Mouse (Mus musculus) gastrocnemius, adult 2 months (tissue): ENCODE data around the gene Kat2b. TPM values are rescaled to one million over a fixed set of nuclear protein-coding genes. Genes with fewer than 3 reads are reported as not detected.
A peak's percentile ranks its signal among the peaks of the same experiment; 100 is the strongest.
"Not testable (repeated sequence)": the region's sequence is repeated elsewhere in the genome, so short reads cannot be mapped to it uniquely, and the experiment has no call there.

Experiments used
- DNase-seq: peaks from one replicate; pipeline ENCODE4 v3.0.0; 2022
- H3K27ac ChIP-seq: fragments of 200-600 bp; 2 replicates; pipeline ENCODE4 v1.8.1; 2022; ENCODE audit warnings: mild to moderate bottlenecking
- H3K4me3 ChIP-seq: fragments of 200-600 bp; 2 replicates; pipeline ENCODE4 v1.8.1; 2022; ENCODE audit warnings: mild to moderate bottlenecking, moderate library complexity
- CTCF ChIP-seq: fragments of 200-600 bp; IDR thresholded peaks from 2 replicates; pipeline ENCODE4 v1.8.1; 2022; ENCODE audit warnings: antibody characterized with exemption, mild to moderate bottlenecking, moderate library complexity
- intact Hi-C: fragments of 180-260 bp; cut with DNase I; formaldehyde crosslinking; loops from one replicate; pipeline ENCODE4 v1.15.1; 2025
- long read RNA-seq, 2 experiments: library from polyadenylated mRNA; stranded (forward); transcript quantifications; one replicate each; pipeline ENCODE4 v2.0.0; 2021
- total RNA-seq, 2 experiments: library from RNA; stranded (reverse); gene quantifications; 2 replicates each; pipeline ENCODE4 v1.2.3; 2021

Kat2b gene
- total RNA-seq, result 10 to 100 TPM; 65.7 to 70.4 TPM
- long read RNA-seq, experiment 1, full-length matches to known transcripts, result 26 of 33 reads
- long read RNA-seq, experiment 1, partial matches to known transcripts, result 4 of 33 reads
- long read RNA-seq, experiment 1, other reads (novel, unspliced or antisense), result 3 of 33 reads
- long read RNA-seq, experiment 2, full-length matches to known transcripts, result 24 of 34 reads
- long read RNA-seq, experiment 2, partial matches to known transcripts, result 6 of 34 reads
- long read RNA-seq, experiment 2, other reads (novel, unspliced or antisense), result 4 of 34 reads

DNA sequence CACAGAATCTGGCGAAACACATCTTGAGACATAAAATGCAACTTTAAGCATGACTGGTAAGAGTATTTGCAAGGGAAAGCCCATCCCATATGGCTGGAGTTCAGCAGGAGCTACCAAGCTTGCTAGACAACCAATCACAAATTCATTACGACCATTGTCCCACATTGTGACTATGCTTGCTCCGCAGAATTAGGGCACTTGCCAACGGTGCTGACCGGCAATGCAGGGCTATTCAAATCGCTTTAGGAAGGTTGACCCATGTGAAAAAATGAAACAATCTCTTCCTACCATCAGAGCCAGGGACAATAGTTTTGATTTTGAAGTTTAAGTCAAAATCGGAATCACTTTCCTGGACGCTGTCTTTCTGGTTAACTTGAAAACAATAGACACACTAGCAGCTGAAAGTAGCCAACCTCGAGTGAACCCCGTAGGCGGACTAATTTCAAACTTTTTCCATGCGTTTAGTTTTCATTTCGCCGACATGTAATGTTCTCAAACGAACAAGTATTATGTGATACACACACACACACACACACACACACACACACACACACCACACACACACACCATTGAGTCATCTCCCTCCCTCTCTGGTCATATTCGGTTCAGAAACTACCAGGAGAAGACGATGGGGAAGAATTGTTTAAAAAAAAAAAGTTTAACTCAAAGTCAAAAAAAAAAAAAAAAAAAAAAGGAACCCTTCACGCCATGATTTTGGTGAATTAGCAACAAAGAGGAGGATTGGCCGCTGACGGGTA, at the start of gene Kat2b:
TSS of gene Kat2b (plus strand) at position 701 of the 758 bp plus-strand sequence.
- no peak for TF ChIP-seq CTCF
- Histone ChIP-seq H3K27ac (peak within 1 kb of the TSS; percentile 97), H3K4me3 (peak within 1 kb of the TSS; percentile 98)
- peak; percentile 63 for DNase-seq
- intact Hi-C loops, result loop anchor here (2.0 to 5.0 kb wide), 3 partner anchors 56 to 121 kb away; partner anchors contain the start of genes Rab5a and Sgo1

DNA sequence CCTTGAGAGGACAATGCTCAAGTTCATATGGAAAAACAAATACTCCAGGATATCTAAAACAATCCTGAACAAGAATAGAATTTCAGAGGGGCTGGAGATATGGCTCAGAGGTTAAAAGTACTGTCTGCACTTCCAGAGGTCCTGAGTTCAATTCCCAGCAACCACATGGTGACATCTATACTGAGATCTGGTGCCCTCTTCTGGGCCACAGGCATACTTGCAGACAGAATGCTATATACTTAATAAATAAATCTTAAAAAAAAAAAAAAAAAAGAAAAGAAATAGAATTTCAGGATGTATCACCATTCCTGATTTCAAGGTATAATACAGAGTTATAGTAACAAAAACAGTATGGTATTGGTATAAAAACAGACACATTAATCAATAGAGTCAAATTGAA, 47.3 kb upstream of the Kat2b start:
- Histone ChIP-seq H3K27ac (no peak overlapping the region), H3K4me3 (no peak overlapping the region)
- intact Hi-C loops, result loop anchor here (10.0 kb wide), 1 partner anchor 315 kb away; no protein-coding TSS in a partner anchor
- DNase-seq, result no peak
- peak; percentile 21; the same call in 1 of the 2 replicates for TF ChIP-seq CTCF

DNA sequence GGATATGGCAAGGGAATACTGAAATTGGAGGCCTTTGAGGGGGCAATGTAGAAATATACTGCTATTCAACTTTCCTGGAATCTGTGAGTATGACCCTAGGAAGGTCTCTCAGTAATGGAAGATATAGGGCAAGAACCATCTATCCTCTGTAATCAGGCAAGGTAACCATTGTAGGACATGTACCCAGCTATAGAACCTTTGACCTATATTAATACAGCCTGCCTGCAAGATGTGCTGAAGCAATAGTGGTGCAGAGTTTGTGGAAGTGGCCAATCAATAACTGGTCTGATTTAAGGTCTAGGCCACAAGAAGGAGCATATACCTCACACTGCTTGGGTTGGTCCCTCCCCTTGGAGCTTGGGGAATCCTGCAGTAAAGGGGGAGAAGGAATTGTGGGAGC, 46.2 kb upstream of the Kat2b start:
- H3K4me3 ChIP-seq, result no peak overlapping the region
- no peak overlapping the region for H3K27ac ChIP-seq
- DNase-seq, result no peak
- intact Hi-C loops, result no loop called here
- TF ChIP-seq CTCF, result no peak

DNA sequence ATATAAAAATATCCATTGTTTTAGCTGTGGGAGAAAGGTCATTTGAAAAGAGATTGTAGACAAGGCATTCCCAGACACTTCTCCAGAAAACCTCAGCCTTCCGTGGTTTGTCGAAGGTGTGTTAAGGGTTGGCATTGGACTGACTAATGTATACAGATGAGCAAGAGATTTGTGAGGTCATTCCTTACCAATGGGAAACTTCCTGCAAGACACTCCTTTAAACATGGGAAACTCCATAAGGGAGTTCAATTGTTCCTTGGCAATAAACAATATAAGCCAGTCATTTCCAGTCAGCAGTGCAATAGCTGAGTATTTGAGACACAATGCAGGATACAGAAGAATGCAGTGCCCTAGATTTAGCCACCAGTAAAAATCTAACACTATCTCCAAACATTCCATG, 38.6 kb upstream of the Kat2b start:
- intact Hi-C loops, result no loop called here
- DNase-seq, result no peak
- no peak for TF ChIP-seq CTCF

DNA sequence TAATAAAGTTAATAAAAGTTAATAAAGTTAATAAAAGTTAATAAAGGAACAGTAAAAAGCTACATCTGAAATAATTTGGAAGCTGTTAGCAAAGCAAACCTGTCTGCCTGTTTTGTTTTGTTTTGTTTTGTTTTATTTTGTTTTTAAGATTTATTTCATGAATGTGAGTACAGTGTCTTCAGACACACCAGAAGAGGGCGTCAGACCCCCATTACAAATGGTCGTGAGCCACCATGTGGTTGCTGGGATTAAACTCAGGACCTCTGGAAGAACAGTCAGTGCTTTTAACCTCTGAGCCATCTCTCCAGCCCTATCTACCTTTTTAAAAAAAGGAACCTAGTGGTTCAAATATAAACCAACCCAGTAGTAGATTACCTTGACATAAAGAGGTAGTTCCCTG, 35.5 kb upstream of the Kat2b start:
- DNase-seq, result peak; percentile 30
- H3K27ac ChIP-seq, result no peak overlapping the region
- intact Hi-C loops, result no loop called here
- H3K4me3 ChIP-seq, result no peak overlapping the region
- TF ChIP-seq CTCF, result peak; percentile 58

More for the DNA sequence above, 38.6 kb upstream of the Kat2b start:
- H3K4me3 ChIP-seq, result no peak overlapping the region
- H3K27ac ChIP-seq, result no peak overlapping the region

DNA sequence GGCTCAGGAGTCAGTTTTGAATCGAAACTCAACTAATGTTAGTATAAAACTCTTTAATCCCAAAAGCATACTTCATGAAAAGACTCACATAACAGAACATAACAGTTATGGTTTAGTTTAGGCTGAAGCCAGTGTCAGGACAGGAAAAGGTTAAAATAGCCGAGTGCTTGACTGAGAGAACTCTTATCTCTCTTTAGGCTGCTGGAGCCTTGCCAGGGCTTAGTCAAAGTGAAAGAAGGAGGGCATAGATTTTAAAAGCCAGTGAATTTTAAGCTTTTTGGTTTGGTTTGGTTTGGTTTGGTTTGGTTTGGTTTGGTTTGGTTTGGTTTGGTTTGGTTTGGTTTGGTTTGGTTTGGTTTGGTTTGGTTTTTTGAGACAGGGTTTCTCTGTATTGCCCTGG, 34.2 kb upstream of the Kat2b start:
- Histone ChIP-seq H3K27ac (no peak overlapping the region), H3K4me3 (no peak overlapping the region)
- intact Hi-C loops, result no loop called here
- TF ChIP-seq CTCF, result no peak
- DNase-seq, result no peak

DNA sequence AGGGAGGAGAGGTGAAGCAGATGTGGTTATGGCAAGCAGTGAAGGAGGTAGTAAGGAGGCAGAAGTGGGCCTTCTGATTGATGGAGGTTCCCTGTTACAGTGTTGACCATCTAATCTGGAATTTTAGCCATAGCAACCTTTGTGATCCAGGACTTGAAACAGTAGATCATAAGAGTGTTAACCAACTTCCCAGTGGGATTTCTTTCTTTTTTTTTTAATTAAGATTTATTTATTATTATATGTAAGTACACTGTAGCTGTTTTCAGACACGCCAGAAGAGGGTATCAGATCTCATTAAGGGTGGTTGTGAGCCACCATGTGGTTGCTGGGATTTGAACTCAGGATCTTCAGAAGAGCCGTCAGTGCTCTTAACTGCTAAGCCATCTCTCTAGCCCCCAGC, 27.3 kb upstream of the Kat2b start, which contains the start of gene Pp2d1:
TSS of gene Pp2d1 (minus strand) at position 101 of the 400 bp plus-strand sequence.
- H3K27ac ChIP-seq, intact Hi-C loops, H3K4me3 ChIP-seq, DNase-seq: not testable (repeated sequence)

DNA sequence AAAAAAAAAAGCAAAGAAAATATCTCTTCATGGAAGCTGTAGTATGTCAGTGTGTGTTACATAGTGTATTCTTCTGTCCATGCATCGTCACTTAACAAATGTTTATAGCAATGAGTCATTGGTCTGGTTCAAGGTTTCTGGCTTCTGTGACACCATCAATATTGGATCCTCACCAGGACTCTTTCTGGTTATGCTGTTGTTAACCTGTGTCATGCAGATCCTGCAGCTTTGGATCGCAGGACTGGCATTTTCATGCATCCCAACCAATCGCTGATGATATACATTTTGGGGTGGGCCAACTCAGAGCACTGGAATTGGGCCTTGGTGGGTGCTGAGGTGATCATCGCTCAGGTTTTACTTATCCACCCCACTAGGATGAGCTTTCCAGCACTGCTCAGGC, 24.1 kb upstream of the Kat2b start:
- DNase-seq, result no peak
- intact Hi-C loops, result no loop called here
- no peak overlapping the region for H3K27ac ChIP-seq
- no peak overlapping the region for H3K4me3 ChIP-seq
- no peak for TF ChIP-seq CTCF

DNA sequence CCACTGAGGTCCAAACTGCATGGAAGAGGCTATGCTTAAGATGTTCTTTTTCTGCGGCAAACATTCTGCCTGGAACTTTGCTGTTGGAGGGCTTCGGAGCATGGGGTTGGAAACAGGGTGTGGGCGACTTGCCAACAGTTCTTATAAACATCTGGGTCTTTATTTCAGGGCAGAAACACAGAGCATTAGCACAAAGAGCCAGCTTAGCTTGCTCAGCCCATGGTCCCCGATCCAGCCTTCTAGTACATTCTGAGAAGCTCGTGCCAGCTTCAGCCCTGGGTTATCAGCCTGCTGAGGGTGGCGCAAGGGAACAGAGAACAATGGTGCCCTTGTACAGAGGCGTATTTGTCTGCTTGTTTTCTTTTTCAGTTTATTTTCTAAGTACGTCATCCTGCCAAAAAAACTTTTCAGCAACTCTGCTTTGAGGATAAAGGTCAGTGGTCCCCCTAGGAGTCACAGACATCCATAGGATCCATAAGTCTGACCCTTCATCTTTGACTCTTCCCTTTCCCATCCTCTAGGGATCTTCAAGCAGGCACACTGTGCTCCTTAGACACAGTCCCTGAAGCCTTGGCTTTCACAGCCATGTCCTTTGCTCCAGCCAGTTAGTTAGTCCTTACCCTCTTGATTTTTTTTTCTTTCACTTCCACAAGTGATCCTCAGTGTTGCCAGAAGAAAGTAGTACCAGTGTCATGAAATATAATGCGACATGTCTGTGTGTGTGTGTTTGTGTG, 22.9 kb upstream of the Kat2b start:
- no peak for TF ChIP-seq CTCF
- Histone ChIP-seq H3K4me3 (no peak overlapping the region), H3K27ac (peak overlapping the region; percentile 16; the same call in 1 of the 2 replicates)
- peak; percentile 17 for DNase-seq
- intact Hi-C loops, result no loop called here

DNA sequence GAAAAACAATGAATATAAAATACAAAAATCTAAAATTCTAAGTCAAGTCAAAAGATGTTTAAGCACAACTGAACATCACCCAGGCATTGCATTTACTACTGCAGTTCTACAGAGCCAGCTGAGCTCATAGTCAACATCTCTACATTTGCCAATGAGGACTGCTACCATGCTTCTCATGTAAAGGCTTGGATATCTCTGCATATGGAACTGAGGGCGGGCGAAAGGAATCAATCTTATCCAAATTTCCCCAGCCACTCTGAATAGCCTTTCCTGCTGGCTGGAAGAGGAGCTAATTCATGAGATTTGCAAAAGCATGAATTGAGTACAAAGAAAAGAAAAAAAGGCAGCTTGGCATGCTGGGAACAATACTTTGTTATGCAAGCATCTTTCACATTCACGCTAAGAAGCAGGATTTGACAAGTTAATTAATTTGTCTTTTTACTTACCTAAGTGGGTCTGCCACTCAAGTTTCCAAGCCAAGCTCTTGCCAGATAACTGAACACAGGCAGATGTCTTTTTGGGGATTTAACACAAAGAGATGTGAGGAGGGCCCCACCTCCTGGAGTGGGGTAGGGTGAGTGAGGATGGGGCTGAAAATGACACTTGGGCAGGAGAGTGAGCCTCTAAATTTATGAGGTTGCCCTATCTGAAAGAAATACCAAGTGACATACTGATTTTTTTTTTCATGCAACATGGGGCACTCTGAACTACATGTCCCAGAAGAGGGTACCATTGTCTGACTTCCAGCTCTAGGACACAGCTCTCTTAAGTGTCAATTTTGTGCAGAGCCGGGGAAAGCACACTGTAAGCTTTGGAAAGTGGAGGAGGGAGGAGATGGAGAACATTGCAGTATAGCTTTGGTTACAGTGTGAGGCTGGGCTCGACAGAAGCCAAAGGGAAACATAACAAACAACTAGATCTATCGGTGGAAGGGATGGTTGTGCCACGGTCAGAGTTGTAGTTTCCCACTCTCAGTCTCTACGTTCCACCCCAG, 15.1 kb upstream of the Kat2b start:
- no peak overlapping the region for H3K27ac ChIP-seq
- intact Hi-C loops, result no loop called here
- H3K4me3 ChIP-seq, result no peak overlapping the region
- TF ChIP-seq CTCF, result no peak
- DNase-seq, result no peak

DNA sequence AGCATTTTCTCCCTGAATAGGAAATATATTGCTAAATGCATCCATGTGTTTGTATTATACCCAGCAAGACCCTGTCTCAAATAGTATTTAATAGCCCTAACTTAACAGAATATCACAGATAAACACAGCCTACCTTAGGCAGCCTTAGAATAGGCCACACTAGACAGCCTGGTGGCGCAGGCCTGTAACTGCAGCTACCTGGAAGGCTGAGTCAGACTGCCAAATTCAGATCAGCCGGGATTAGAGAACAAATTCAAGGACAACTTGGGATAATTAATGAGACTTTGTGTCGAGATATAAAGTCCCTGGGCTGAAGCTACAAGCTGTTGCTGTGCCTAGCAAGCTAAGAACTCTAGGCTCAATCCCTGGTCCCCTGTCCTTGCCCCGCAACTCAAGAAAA, 12.6 kb upstream of the Kat2b start:
- no peak for DNase-seq
- intact Hi-C loops, result no loop called here
- Histone ChIP-seq H3K4me3 (no peak overlapping the region), H3K27ac (no peak overlapping the region)
- peak; percentile 42 for TF ChIP-seq CTCF

DNA sequence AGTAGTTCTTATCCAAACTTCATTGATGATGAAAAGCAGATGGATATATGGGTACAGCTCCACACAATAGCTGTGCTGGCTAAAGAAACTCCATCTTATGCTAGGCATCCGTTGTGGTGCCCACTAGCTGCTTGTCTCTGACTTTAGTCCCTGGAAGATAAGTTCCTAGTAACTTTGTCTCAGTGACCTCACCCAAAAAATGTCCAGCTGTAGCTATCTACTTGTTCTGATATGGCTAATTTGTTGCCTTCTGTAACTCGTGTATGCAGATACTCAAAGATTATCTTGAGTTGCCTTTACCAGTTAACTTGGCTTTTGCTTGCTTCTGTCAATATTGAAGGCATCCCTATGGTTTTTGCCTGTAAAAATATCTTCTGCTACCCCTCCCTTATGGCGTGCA, 11.8 kb upstream of the Kat2b start:
- Histone ChIP-seq H3K27ac (no peak overlapping the region), H3K4me3 (no peak overlapping the region)
- no peak for TF ChIP-seq CTCF
- no peak for DNase-seq
- intact Hi-C loops, result no loop called here
